Comparison of ENCODE assay signal across 18 mouse cellular contexts in the genomic region with DNA sequence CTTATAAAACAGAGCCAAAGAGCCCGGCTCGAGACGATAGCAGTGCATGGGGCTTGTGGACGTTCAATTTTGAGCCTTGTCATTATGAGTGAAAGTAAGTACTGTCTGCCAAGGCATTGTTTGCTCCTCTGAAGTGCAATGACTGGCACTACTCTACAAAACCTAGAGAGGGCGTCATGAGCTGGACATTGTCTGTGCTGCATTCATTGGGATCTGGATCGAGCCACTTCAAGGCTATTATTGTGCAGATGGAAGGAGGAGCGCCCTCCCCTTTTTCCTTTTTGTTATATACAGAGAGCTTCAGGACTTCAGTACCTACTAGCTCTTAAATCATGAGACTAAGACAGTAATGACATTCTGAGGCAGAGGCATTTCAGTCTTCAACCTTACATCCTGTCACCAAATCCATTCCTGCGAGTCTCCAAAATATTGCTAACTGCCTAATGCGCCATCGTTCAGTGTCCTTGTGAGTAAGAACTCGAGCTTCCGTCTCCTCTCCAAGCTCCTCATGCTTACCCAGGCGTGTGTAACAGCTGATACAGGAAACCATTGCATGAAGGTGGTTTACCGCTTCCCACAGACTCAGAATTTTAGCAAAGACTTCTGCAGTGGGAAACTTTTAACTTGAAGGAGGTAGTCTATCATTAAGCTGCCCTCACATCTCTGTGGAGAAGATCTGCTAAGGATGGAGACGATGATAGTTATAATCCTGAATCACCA.
DNase-seq lines count a peak whose midpoint lies in the region; ATAC-seq and TF ChIP-seq lines count a peak whose summit lies in the region.
"Had no signal": no experiment of that assay in that cellular context is flagged by ENCODE, and none has a peak within 500 bp of the region (broad histone marks: within the 10 kb centered on the region; RNA-seq: fewer than 3 reads in every experiment).

No protein-coding gene starts in this region.

- H3K27ac ChIP-seq in midbrain, embryonic 16.5 days (ENCODE audit: low read length), result no peak overlapping the region
- H3K27ac ChIP-seq in stomach, postnatal 0 days (replicated peaks), result no peak overlapping the region
- H3K27ac ChIP-seq: hindbrain, embryonic 14.5 days; neural tube, embryonic 15.5 days had no signal

- peak; percentile 6 for DNase-seq in adrenal gland, postnatal 14 days
- no peak for DNase-seq in adrenal gland, adult 2 months
- DNase-seq in 416B (ENCODE audit: low read depth) (peak; percentile 45), R1 (ENCODE audit: low read depth, low spot score) (peak; percentile 69)
- peak; percentile 35 for DNase-seq in induced T-regulatory cell, adult 2 months (ENCODE audit: low read depth)
- no peak for DNase-seq in frontal cortex, postnatal 10 days (ENCODE audit: low spot score in 2 of 2)
- DNase-seq in stomach, postnatal 0 days (ENCODE audit: low spot score), result no peak
- DNase-seq: cerebellum, adult 9-10 months; gastrocnemius, postnatal 10 days; kidney, adult 2 months; kidney, postnatal 36 days; layer of hippocampus, adult 9-11 months; liver, postnatal 0 days; lung, postnatal 14 days had no signal

- H3K4me1 ChIP-seq in midbrain, embryonic 16.5 days (ENCODE audit: control insufficient read depth, insufficient read depth, low read length), result no peaks in the 10 kb centered on the region
- no peaks in the 10 kb centered on the region for H3K4me1 ChIP-seq in stomach, postnatal 0 days (replicated peaks; ENCODE audit: control insufficient read depth, insufficient read depth)
- H3K4me1 ChIP-seq: neural tube, embryonic 15.5 days had no signal

- no peak overlapping the region for H3K4me3 ChIP-seq in midbrain, embryonic 16.5 days (ENCODE audit: low read depth, low read length)
- H3K4me3 ChIP-seq in stomach, postnatal 0 days (ENCODE audit: low read depth, low read length), result no peak overlapping the region
- H3K4me3 ChIP-seq: neural tube, embryonic 15.5 days had no signal

- ATAC-seq in midbrain, embryonic 16.5 days, result no peak
- no peak for ATAC-seq in stomach, postnatal 0 days (ENCODE audit: low FRiP score, low TSS enrichment)
- ATAC-seq: liver, postnatal 0 days had no signal

- H3K9ac ChIP-seq in midbrain, embryonic 16.5 days (ENCODE audit: low read depth, low read length), result no peak overlapping the region
- H3K9ac ChIP-seq in stomach, postnatal 0 days (ENCODE audit: low read length), result no peak overlapping the region
- H3K9ac ChIP-seq: hindbrain, embryonic 14.5 days; liver, postnatal 0 days; neural tube, embryonic 15.5 days had no signal

- TF ChIP-seq CTCF in stomach, postnatal 0 days (IDR thresholded peaks at IDR 0.05; ENCODE audit: low read depth), result no peak

- no peaks in the 10 kb centered on the region; the same call in 1 of the 2 replicates for H3K9me3 ChIP-seq in midbrain, embryonic 16.5 days (replicated peaks; ENCODE audit: control insufficient read depth, low read length, poor library complexity, severe bottlenecking)
- no peaks in the 10 kb centered on the region for H3K9me3 ChIP-seq in stomach, postnatal 0 days (ENCODE audit: control insufficient read depth, low read length)
- H3K9me3 ChIP-seq: G1E; neural tube, embryonic 15.5 days had no signal

- no peak overlapping the region for H3K4me2 ChIP-seq in midbrain, embryonic 16.5 days (ENCODE audit: low read length)
- no peak overlapping the region for H3K4me2 ChIP-seq in stomach, postnatal 0 days (replicated peaks; ENCODE audit: low read depth)
- H3K4me2 ChIP-seq: hindbrain, embryonic 14.5 days; neural tube, embryonic 15.5 days had no signal

- H3K36me3 ChIP-seq in midbrain, embryonic 16.5 days (ENCODE audit: control insufficient read depth, insufficient read depth, low read length), result no peaks in the 10 kb centered on the region
- H3K36me3 ChIP-seq in stomach, postnatal 0 days (ENCODE audit: control insufficient read depth, insufficient read depth, low read length), result no peaks in the 10 kb centered on the region
- H3K36me3 ChIP-seq: G1E; neural tube, embryonic 15.5 days had no signal

- WGBS in midbrain, embryonic 16.5 days, result 91% methylated on average over 15 of the region's 15 CpGs
- WGBS in stomach, postnatal 0 days, result 82% methylated on average over 15 of the region's 15 CpGs

- no peaks in the 10 kb centered on the region for H3K27me3 ChIP-seq in midbrain, embryonic 16.5 days (ENCODE audit: control insufficient read depth, insufficient read depth, low read depth, low read length)
- H3K27me3 ChIP-seq in stomach, postnatal 0 days (ENCODE audit: control insufficient read depth, insufficient read depth, low read length), result no peaks in the 10 kb centered on the region
- H3K27me3 ChIP-seq: neural tube, embryonic 15.5 days had no signal

- no peak for TF ChIP-seq EP300 in stomach, postnatal 0 days (optimal IDR thresholded peaks at IDR 0.05)

Comparison
In these comparisons a context has a peak if more than half of its experiments do, and no peak if none do; other contexts are left out.
1. DNase-seq: peak in adrenal gland, postnatal 14 days (single experiment), 416B (single experiment), R1 (single experiment) and induced T-regulatory cell, adult 2 months (single experiment); none in adrenal gland, adult 2 months (single experiment), frontal cortex, postnatal 10 days (0 of 2) and stomach, postnatal 0 days (single experiment).